Mouse (Mus musculus) liver, postnatal 0 days (tissue): Measurements from ENCODE around the gene Trim31.

ENCODE experiments used
- CTCF ChIP-seq: sonication (generic); IDR thresholded peaks from 2 replicates; pipeline ENCODE4 v1.5.1; 2016; ENCODE audit warnings: antibody characterized with exemption, low read depth
- EP300 ChIP-seq: IDR thresholded peaks from 2 replicates; pipeline ENCODE4 v1.6.1; 2016; ENCODE audit warnings: antibody characterized with exemption, low read depth, mild to moderate bottlenecking

GRCm38 (mm10) chr17:36929236-36929932 is 31.5 kb downstream of the Trim31 start:
- TF ChIP-seq CTCF (no peak), EP300 (no peak)
